Mouse (Mus musculus): ENCODE data around the gene Sox5. TPM values are rescaled to one million over a fixed set of nuclear protein-coding genes. Genes with fewer than 3 reads are reported as not detected.

The Sox5 gene
- 4.2 and 5.3 TPM in 2 replicates for polyA plus RNA-seq (2015; fragmentation: Nextera tagmentation; extraction: Ambion mirVana)

GRCm38 (mm10) chr6:144781431-144782030 is at the start of gene Sox5:
Sox5 (minus strand) TSS chr6:144781977.
- Histone ChIP-seq H3K4me1 (replicated peaks) (0 out of 2 replicates have a peak, but pooled peaks cover 6% of the 10 kb centered on the region), H3K9me3 (replicated peaks) (no peaks in the 10 kb centered on the region), H3K36me3 (replicated peaks) (no peaks in the 10 kb centered on the region), H3K4me3 (replicated peaks) (peak within 1 kb of the TSS; percentile 59), H3K9ac (peak within 1 kb of the TSS; percentile 44), H3K27me3 (peaks cover 36% of the 10 kb centered on the region), H3K4me2 (peak within 1 kb of the TSS; percentile 62), H3K27ac (replicated peaks) (peak within 1 kb of the TSS; percentile 64)
- WGBS (ENCODE audit: insufficient replicate concordance): under 1% methylated on average over 39 of the region's 47 CpGs
- ATAC-seq (ENCODE audit: insufficient read depth): peak; percentile 35

DNA sequence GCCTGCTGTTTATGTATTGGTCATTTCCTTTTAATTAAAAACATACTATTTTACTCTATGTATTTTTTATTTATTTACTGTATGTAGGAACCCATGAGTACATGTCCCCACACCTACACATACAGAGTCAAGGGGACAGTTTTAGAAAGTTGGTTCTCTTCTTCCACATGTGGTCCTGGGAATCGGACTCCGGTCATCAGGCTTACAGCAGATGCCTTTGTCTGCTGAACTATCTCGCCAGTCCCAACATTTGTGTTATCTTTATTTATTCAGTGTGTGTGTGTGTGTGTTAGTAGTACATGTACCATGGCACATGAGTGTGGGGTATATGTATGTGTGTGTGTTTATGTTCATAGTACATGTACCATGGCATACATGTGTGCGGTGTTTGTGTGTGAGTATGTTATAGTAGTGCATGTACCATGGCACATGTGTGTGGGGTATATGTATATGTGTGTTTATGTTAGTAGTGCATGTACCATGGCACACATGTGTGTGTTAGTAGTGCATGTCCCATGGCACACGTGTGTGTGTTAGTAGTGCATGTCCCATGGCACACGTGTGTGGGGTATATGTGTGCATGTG is 43.3 kb upstream of the Sox5 start:
- Histone ChIP-seq H3K27me3 (no peaks in the 10 kb centered on the region), H3K27ac (replicated peaks) (no peak overlapping the region), H3K4me1 (replicated peaks) (0 out of 2 replicates have a peak, but pooled peaks cover 6% of the 10 kb centered on the region), H3K4me3 (replicated peaks) (no peak overlapping the region), H3K36me3 (replicated peaks) (no peaks in the 10 kb centered on the region), H3K9me3 (replicated peaks) (no peaks in the 10 kb centered on the region), H3K4me2 (no peak overlapping the region), H3K9ac (no peak overlapping the region)
- WGBS (ENCODE audit: insufficient replicate concordance): 78% methylated on average over 6 of the region's 6 CpGs
- ATAC-seq (ENCODE audit: insufficient read depth): no peak

DNA sequence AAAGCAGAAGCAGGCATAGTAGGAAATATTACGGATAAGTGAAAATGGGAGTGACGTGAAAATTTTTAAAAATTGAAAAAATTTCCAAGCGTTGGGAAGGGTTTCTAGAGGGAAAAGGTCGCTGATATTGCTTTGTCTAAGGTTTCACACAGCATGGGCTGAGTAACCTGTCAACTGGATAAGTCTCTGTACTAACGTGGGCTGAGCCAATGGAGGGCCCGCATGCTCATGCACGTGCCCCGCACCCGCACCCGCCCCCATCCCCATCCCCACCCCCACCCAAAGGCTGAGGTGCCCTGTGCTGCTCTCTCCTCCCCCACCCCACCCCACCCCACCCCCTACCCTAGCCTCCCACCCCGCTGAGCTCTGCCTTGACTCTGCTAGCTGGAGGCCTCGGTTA is 42.4 kb upstream of the Sox5 start:
- no peak for ATAC-seq (ENCODE audit: insufficient read depth)
- 63% methylated on average over 12 of the region's 12 CpGs for WGBS (ENCODE audit: insufficient replicate concordance)
- H3K4me1 ChIP-seq (replicated peaks): 0 out of 2 replicates have a peak, but pooled peaks cover 6% of the 10 kb centered on the region
- no peaks in the 10 kb centered on the region for H3K36me3 ChIP-seq (replicated peaks)
- no peak overlapping the region for H3K4me2 ChIP-seq
- H3K4me3 ChIP-seq (replicated peaks): no peak overlapping the region
- no peak overlapping the region for H3K27ac ChIP-seq (replicated peaks)
- H3K9ac ChIP-seq: no peak overlapping the region
- H3K27me3 ChIP-seq: no peaks in the 10 kb centered on the region
- no peaks in the 10 kb centered on the region for H3K9me3 ChIP-seq (replicated peaks)

DNA sequence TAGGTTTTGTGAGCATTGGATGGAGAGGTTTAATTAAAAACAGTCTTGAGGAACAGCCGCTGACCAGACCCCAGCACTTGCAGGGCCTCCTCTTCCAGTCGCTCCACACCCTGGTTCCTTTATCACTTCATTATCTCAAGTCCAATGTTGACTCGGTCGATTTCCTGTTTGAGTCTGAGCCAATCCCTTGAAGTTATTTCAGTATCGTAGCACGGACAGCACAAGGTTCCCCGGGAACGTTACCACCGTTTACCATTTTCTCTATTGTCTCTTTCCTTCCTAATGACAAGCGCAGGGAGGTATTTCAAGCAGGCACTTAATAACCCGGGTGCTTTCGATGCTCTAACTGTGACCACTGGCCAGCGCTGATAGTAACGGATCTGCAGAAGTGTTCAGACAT is 40.8 kb upstream of the Sox5 start:
- 0 out of 2 replicates have a peak, but pooled peaks cover 6% of the 10 kb centered on the region for H3K4me1 ChIP-seq (replicated peaks)
- 19% methylated on average over 14 of the region's 14 CpGs for WGBS (ENCODE audit: insufficient replicate concordance)
- no peak overlapping the region for H3K4me3 ChIP-seq (replicated peaks)
- no peak overlapping the region for H3K9ac ChIP-seq
- no peaks in the 10 kb centered on the region for H3K9me3 ChIP-seq (replicated peaks)
- H3K36me3 ChIP-seq (replicated peaks): no peaks in the 10 kb centered on the region
- ATAC-seq (ENCODE audit: insufficient read depth): no peak
- peak overlapping the region; percentile 41 for H3K4me2 ChIP-seq
- H3K27ac ChIP-seq (replicated peaks): no peak overlapping the region
- H3K27me3 ChIP-seq: no peaks in the 10 kb centered on the region

- Histone ChIP-seq H3K9me3 (replicated peaks) (no peaks in the 10 kb centered on the region), H3K4me2 (no peak overlapping the region), H3K27me3 (no peaks in the 10 kb centered on the region), H3K4me3 (replicated peaks) (no peak overlapping the region), H3K27ac (replicated peaks) (no peak overlapping the region), H3K9ac (no peak overlapping the region), H3K4me1 (replicated peaks) (0 out of 2 replicates have a peak, but pooled peaks cover 6% of the 10 kb centered on the region), H3K36me3 (replicated peaks) (no peaks in the 10 kb centered on the region)
- ATAC-seq (ENCODE audit: insufficient read depth): no peak
- WGBS (ENCODE audit: insufficient replicate concordance): 51% methylated on average over 6 of the region's 6 CpGs
Measured at GRCm38 (mm10) chr6:144821019-144821418, 39.2 kb upstream of the Sox5 start.

- no peak for ATAC-seq (ENCODE audit: insufficient read depth)
Measured at GRCm38 (mm10) chr6:144818016-144818415, 36.2 kb upstream of the Sox5 start.

GRCm38 (mm10) chr6:144817329-144817932 is 35.7 kb upstream of the Sox5 start:
- H3K4me1 ChIP-seq (replicated peaks): 0 out of 2 replicates have a peak, but pooled peaks cover 1% of the 10 kb centered on the region
- no peaks in the 10 kb centered on the region for H3K9me3 ChIP-seq (replicated peaks)
- H3K4me3 ChIP-seq (replicated peaks): no peak overlapping the region
- H3K27me3 ChIP-seq: no peaks in the 10 kb centered on the region
- no peaks in the 10 kb centered on the region for H3K36me3 ChIP-seq (replicated peaks)
- H3K27ac ChIP-seq (replicated peaks): no peak overlapping the region
- H3K9ac ChIP-seq: no peak overlapping the region
- WGBS (ENCODE audit: insufficient replicate concordance): 46% methylated on average over 5 of the region's 5 CpGs
- no peak for ATAC-seq (ENCODE audit: insufficient read depth)
- no peak overlapping the region for H3K4me2 ChIP-seq

More at GRCm38 (mm10) chr6:144818016-144818415, 36.2 kb upstream of the Sox5 start:
- Histone ChIP-seq H3K9ac (no peak overlapping the region), H3K4me1 (replicated peaks) (0 out of 2 replicates have a peak, but pooled peaks cover 6% of the 10 kb centered on the region), H3K4me3 (replicated peaks) (no peak overlapping the region), H3K4me2 (no peak overlapping the region), H3K9me3 (replicated peaks) (no peaks in the 10 kb centered on the region), H3K27ac (replicated peaks) (no peak overlapping the region), H3K36me3 (replicated peaks) (no peaks in the 10 kb centered on the region), H3K27me3 (no peaks in the 10 kb centered on the region)
- 17% methylated on average over 4 of the region's 4 CpGs for WGBS (ENCODE audit: insufficient replicate concordance)

GRCm38 (mm10) chr6:144815542-144815941 is 33.8 kb upstream of the Sox5 start:
- H3K36me3 ChIP-seq (replicated peaks): no peaks in the 10 kb centered on the region
- no peak overlapping the region for H3K4me3 ChIP-seq (replicated peaks)
- no peak overlapping the region for H3K9ac ChIP-seq
- no peak for ATAC-seq (ENCODE audit: insufficient read depth)
- 56% methylated on average over 5 of the region's 5 CpGs for WGBS (ENCODE audit: insufficient replicate concordance)
- H3K4me1 ChIP-seq (replicated peaks): no peaks in the 10 kb centered on the region
- no peak overlapping the region for H3K27ac ChIP-seq (replicated peaks)
- H3K4me2 ChIP-seq: no peak overlapping the region
- H3K9me3 ChIP-seq (replicated peaks): no peaks in the 10 kb centered on the region
- no peaks in the 10 kb centered on the region for H3K27me3 ChIP-seq

GRCm38 (mm10) chr6:144814931-144815364 is 33.2 kb upstream of the Sox5 start:
- Histone ChIP-seq H3K4me3 (replicated peaks) (no peak overlapping the region), H3K4me1 (replicated peaks) (no peaks in the 10 kb centered on the region), H3K36me3 (replicated peaks) (no peaks in the 10 kb centered on the region), H3K9me3 (replicated peaks) (no peaks in the 10 kb centered on the region), H3K27me3 (no peaks in the 10 kb centered on the region), H3K4me2 (no peak overlapping the region), H3K9ac (no peak overlapping the region), H3K27ac (replicated peaks) (no peak overlapping the region)
- WGBS (ENCODE audit: insufficient replicate concordance): 29% methylated on average over 6 of the region's 6 CpGs
- ATAC-seq (ENCODE audit: insufficient read depth): no peak

GRCm38 (mm10) chr6:144804321-144804720 is 22.5 kb upstream of the Sox5 start:
- no peak overlapping the region for H3K4me3 ChIP-seq (replicated peaks)
- no peak for ATAC-seq (ENCODE audit: insufficient read depth)
- no peak overlapping the region for H3K27ac ChIP-seq (replicated peaks)
- H3K36me3 ChIP-seq (replicated peaks): no peaks in the 10 kb centered on the region
- H3K9me3 ChIP-seq (replicated peaks): no peaks in the 10 kb centered on the region
- no peaks in the 10 kb centered on the region for H3K4me1 ChIP-seq (replicated peaks)
- WGBS (ENCODE audit: insufficient replicate concordance): 58% methylated on average over 5 of the region's 5 CpGs
- H3K9ac ChIP-seq: no peak overlapping the region
- H3K4me2 ChIP-seq: no peak overlapping the region
- no peaks in the 10 kb centered on the region for H3K27me3 ChIP-seq

DNA sequence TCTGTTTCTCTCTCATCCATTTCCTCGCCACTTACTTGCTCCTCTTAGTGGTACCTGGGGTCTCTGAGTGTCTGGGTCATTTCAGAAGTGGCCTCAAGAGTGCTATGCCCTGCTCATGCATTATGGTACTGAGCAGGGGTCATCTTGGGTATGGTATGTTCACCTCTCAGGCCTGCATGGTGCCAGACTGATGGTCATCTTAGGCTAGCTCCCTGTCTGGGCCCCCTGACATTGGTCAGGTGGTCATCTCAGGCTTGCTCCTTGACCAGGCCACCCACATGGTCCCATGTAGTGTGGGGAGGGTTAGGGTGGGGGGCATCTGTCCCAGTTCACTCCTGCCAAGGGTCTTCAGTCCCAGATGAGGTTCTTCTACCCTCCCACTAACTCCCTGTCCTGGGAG is 21.3 kb upstream of the Sox5 start:
- Histone ChIP-seq H3K27ac (replicated peaks) (no peak overlapping the region), H3K4me2 (no peak overlapping the region), H3K4me3 (replicated peaks) (no peak overlapping the region), H3K27me3 (no peaks in the 10 kb centered on the region), H3K36me3 (replicated peaks) (no peaks in the 10 kb centered on the region), H3K9me3 (replicated peaks) (no peaks in the 10 kb centered on the region), H3K4me1 (replicated peaks) (no peaks in the 10 kb centered on the region), H3K9ac (no peak overlapping the region)
- no peak for ATAC-seq (ENCODE audit: insufficient read depth)
- WGBS (ENCODE audit: insufficient replicate concordance): 57% methylated on average over 1 of the region's 1 CpGs

Data from liver, embryonic 15.5 days (tissue).